Mouse (Mus musculus) hindbrain, embryonic 12.5 days (tissue): ENCODE measurements around the gene Gm3250. TPM values are rescaled to one million over a fixed set of nuclear protein-coding genes. Genes with fewer than 3 reads are reported as not detected.
A peak's percentile ranks its signal among the peaks of the same experiment; 100 is the strongest.
"Not testable (repeated sequence)": the region's sequence is repeated elsewhere in the genome, so short reads cannot be mapped to it uniquely, and the experiment has no call there.

Source experiments
- ATAC-seq: fragments of 200-750 bp; cut with Nextera tagmentation; 2 replicates; pipeline ENCODE4 v1.8.0; 2017; ENCODE audit warnings: moderate TSS enrichment; ENCODE audit not compliant: low FRiP score
- H3K27ac ChIP-seq: fragments of 300-500 bp; sonication (generic); 2 replicates; pipeline ENCODE4 v1.5.1; 2016; ENCODE audit warnings: mild to moderate bottlenecking
- H3K27me3 ChIP-seq: fragments of 300-500 bp; sonication (generic); 2 replicates; pipeline ENCODE4 v1.6.1; 2016; ENCODE audit warnings: mild to moderate bottlenecking
- H3K36me3 ChIP-seq: fragments of 300-500 bp; sonication (generic); 2 replicates; pipeline ENCODE4 v1.6.1; 2016; ENCODE audit warnings: mild to moderate bottlenecking
- H3K4me1 ChIP-seq: fragments of 300-500 bp; sonication (generic); 2 replicates; pipeline ENCODE4 v1.6.1; 2016
- H3K4me2 ChIP-seq: fragments of 300-500 bp; sonication (generic); replicated peaks from 2 replicates; pipeline ENCODE4 v1.6.1; 2016; ENCODE audit warnings: mild to moderate bottlenecking
- H3K4me3 ChIP-seq: fragments of 300-500 bp; sonication (generic); 2 replicates; pipeline ENCODE4 v1.5.1; 2016; ENCODE audit warnings: mild to moderate bottlenecking
- H3K9ac ChIP-seq: fragments of 300-500 bp; sonication (generic); 2 replicates; pipeline ENCODE4 v1.6.1; 2016; ENCODE audit warnings: mild to moderate bottlenecking, moderate library complexity
- H3K9me3 ChIP-seq: fragments of 300-500 bp; sonication (generic); replicated peaks from 2 replicates; pipeline ENCODE4 v1.6.1; 2016; ENCODE audit warnings: mild to moderate bottlenecking
- WGBS: fragments of 180-500 bp; shearing (Covaris S2); methylation state at CpG from one replicate; pipeline ENCODE4 v1.1.7; 2016; 5-methylcytosine and 5-hydroxymethylcytosine counted together
- polyA plus RNA-seq: library from polyadenylated mRNA; unstranded; fragments of >200 nt; fragmentation: Nextera tagmentation; extraction: Ambion mirVana; gene quantifications from 2 replicates; pipeline ENCODE4 v1.2.1, GENCODE M21; 2016

The Gm3250 gene
- polyA plus RNA-seq: not detected in 2 replicates

GRCm38 (mm10) chr10:77782442-77782841, at the start of gene Gm3250:
Gene Gm3250, minus strand, starts transcription at chr10:77782542.
- ATAC-seq, H3K9me3 ChIP-seq, H3K27me3 ChIP-seq, H3K9ac ChIP-seq, H3K36me3 ChIP-seq, H3K4me2 ChIP-seq, H3K27ac ChIP-seq, H3K4me1 ChIP-seq, H3K4me3 ChIP-seq: not testable (repeated sequence)
- WGBS: 22% methylated on average over 1 of the region's 1 CpGs

- H3K4me3 ChIP-seq: no peak within 1 kb of the TSS
- no peak within 1 kb of the TSS for H3K4me2 ChIP-seq
- no peaks in the 10 kb centered on the region for H3K9me3 ChIP-seq
- no peaks in the 10 kb centered on the region for H3K36me3 ChIP-seq
- no peak within 1 kb of the TSS for H3K9ac ChIP-seq
- ATAC-seq: no peak
- H3K4me1 ChIP-seq: no peaks in the 10 kb centered on the region
- H3K27ac ChIP-seq: no peak within 1 kb of the TSS
- WGBS: 73% methylated on average over 6 of the region's 6 CpGs
- no peaks in the 10 kb centered on the region for H3K27me3 ChIP-seq
Measured at GRCm38 (mm10) chr10:77826951-77827350, 44.6 kb upstream of the Gm3250 start, which contains the start of gene Krtap10-4. Gene Krtap10-4, minus strand, starts transcription at chr10:77827095.

- ATAC-seq: no peak
- no peak overlapping the region for H3K27ac ChIP-seq
- H3K9ac ChIP-seq: no peak overlapping the region
- WGBS: 52% methylated on average over 4 of the region's 4 CpGs
- H3K4me2 ChIP-seq: no peak overlapping the region
- H3K27me3 ChIP-seq: no peaks in the 10 kb centered on the region; the same call in 1 of the 2 replicates
- no peaks in the 10 kb centered on the region for H3K4me1 ChIP-seq
- no peak overlapping the region for H3K4me3 ChIP-seq
- no peaks in the 10 kb centered on the region for H3K9me3 ChIP-seq
- H3K36me3 ChIP-seq: no peaks in the 10 kb centered on the region
Measured at GRCm38 (mm10) chr10:77819203-77819602, 36.9 kb upstream of the Gm3250 start.

GRCm38 (mm10) chr10:77818523-77818922, 36.2 kb upstream of the Gm3250 start:
- Histone ChIP-seq H3K4me3 (no peak overlapping the region), H3K27me3 (no peaks in the 10 kb centered on the region; the same call in 1 of the 2 replicates), H3K9me3 (no peaks in the 10 kb centered on the region), H3K27ac (no peak overlapping the region), H3K9ac (no peak overlapping the region), H3K4me2 (no peak overlapping the region), H3K36me3 (no peaks in the 10 kb centered on the region), H3K4me1 (no peaks in the 10 kb centered on the region)
- 96% methylated on average over 4 of the region's 4 CpGs for WGBS
- 0 out of 2 replicates have a peak, but pooled peaks have one; percentile 35 for ATAC-seq

GRCm38 (mm10) chr10:77815514-77815913, 33.2 kb upstream of the Gm3250 start:
- H3K4me1 ChIP-seq: no peaks in the 10 kb centered on the region
- H3K27ac ChIP-seq: no peak overlapping the region
- H3K4me3 ChIP-seq: no peak overlapping the region
- WGBS: 40% methylated on average over 5 of the region's 5 CpGs
- no peak overlapping the region for H3K4me2 ChIP-seq
- no peak for ATAC-seq
- H3K9ac ChIP-seq: no peak overlapping the region
- no peaks in the 10 kb centered on the region for H3K9me3 ChIP-seq
- no peaks in the 10 kb centered on the region; the same call in 1 of the 2 replicates for H3K27me3 ChIP-seq
- H3K36me3 ChIP-seq: no peaks in the 10 kb centered on the region

GRCm38 (mm10) chr10:77814382-77814781, 32.0 kb upstream of the Gm3250 start, which contains the start of gene Gm2696:
Gene Gm2696, plus strand, starts transcription at chr10:77814682.
- Histone ChIP-seq H3K9me3 (no peaks in the 10 kb centered on the region), H3K4me2 (no peak within 1 kb of the TSS), H3K9ac (no peak within 1 kb of the TSS), H3K27ac (no peak within 1 kb of the TSS), H3K4me3 (no peak within 1 kb of the TSS), H3K27me3 (no peaks in the 10 kb centered on the region; the same call in 1 of the 2 replicates), H3K4me1 (no peaks in the 10 kb centered on the region), H3K36me3 (no peaks in the 10 kb centered on the region)
- WGBS: 49% methylated on average over 4 of the region's 4 CpGs
- no peak for ATAC-seq

- no peak for ATAC-seq
- no peak within 1 kb of the TSS for H3K27ac ChIP-seq
- 79% methylated on average over 5 of the region's 5 CpGs for WGBS
- H3K36me3 ChIP-seq: no peaks in the 10 kb centered on the region
- H3K9ac ChIP-seq: no peak within 1 kb of the TSS
- no peaks in the 10 kb centered on the region for H3K9me3 ChIP-seq
- no peak within 1 kb of the TSS for H3K4me3 ChIP-seq
- H3K4me1 ChIP-seq: no peaks in the 10 kb centered on the region
- H3K27me3 ChIP-seq: no peaks in the 10 kb centered on the region; the same call in 1 of the 2 replicates
- H3K4me2 ChIP-seq: no peak within 1 kb of the TSS
Measured at GRCm38 (mm10) chr10:77811743-77812142, 29.4 kb upstream of the Gm3250 start, which contains the start of gene Gm9507. Gene Gm9507, minus strand, starts transcription at chr10:77811843.

GRCm38 (mm10) chr10:77804095-77804494, 21.8 kb upstream of the Gm3250 start:
- Histone ChIP-seq H3K4me2 (no peak overlapping the region), H3K4me1 (no peaks in the 10 kb centered on the region; the same call in 1 of the 2 replicates), H3K36me3 (no peaks in the 10 kb centered on the region), H3K27ac (no peak overlapping the region), H3K27me3 (no peaks in the 10 kb centered on the region), H3K9ac (no peak overlapping the region), H3K4me3 (no peak overlapping the region), H3K9me3 (no peaks in the 10 kb centered on the region)
- WGBS: 80% methylated on average over 3 of the region's 3 CpGs
- ATAC-seq: no peak

GRCm38 (mm10) chr10:77798921-77799508, 16.7 kb upstream of the Gm3250 start, which contains the start of gene Gm19668:
Gene Gm19668, minus strand, starts transcription at chr10:77799133.
- no peaks in the 10 kb centered on the region for H3K9me3 ChIP-seq
- H3K9ac ChIP-seq: no peak within 1 kb of the TSS
- 57% methylated on average over 8 of the region's 8 CpGs for WGBS
- no peak within 1 kb of the TSS for H3K4me2 ChIP-seq
- ATAC-seq: no peak
- H3K4me1 ChIP-seq: peaks cover 12% of the 10 kb centered on the region
- H3K36me3 ChIP-seq: no peaks in the 10 kb centered on the region
- no peak within 1 kb of the TSS for H3K4me3 ChIP-seq
- no peaks in the 10 kb centered on the region for H3K27me3 ChIP-seq
- H3K27ac ChIP-seq: peak within 1 kb of the TSS; percentile 40; the same call in 1 of the 2 replicates

- not testable (repeated sequence) for ATAC-seq, H3K4me3 ChIP-seq, H3K36me3 ChIP-seq, H3K9ac ChIP-seq, H3K9me3 ChIP-seq, H3K4me2 ChIP-seq, H3K27me3 ChIP-seq
- Histone ChIP-seq H3K4me1 (peaks cover 14% of the 10 kb centered on the region), H3K27ac (peak overlapping the region; percentile 40; the same call in 1 of the 2 replicates)
- 37% methylated on average over 3 of the region's 3 CpGs for WGBS
Measured at GRCm38 (mm10) chr10:77798164-77798920, 16.0 kb upstream of the Gm3250 start.

GRCm38 (mm10) chr10:77797677-77798076, 15.3 kb upstream of the Gm3250 start:
- no peaks in the 10 kb centered on the region for H3K36me3 ChIP-seq
- H3K27ac ChIP-seq: no peak overlapping the region

GRCm38 (mm10) chr10:77794976-77795375, 12.6 kb upstream of the Gm3250 start, which contains the start of gene Gm9639:
Gene Gm9639, minus strand, starts transcription at chr10:77795076.
- no peaks in the 10 kb centered on the region for H3K36me3 ChIP-seq
- WGBS: 45% methylated on average over 2 of the region's 2 CpGs
- no peaks in the 10 kb centered on the region for H3K9me3 ChIP-seq
- H3K9ac ChIP-seq: no peak within 1 kb of the TSS
- H3K4me3 ChIP-seq: no peak within 1 kb of the TSS
- H3K4me2 ChIP-seq: no peak within 1 kb of the TSS
- H3K4me1 ChIP-seq: peaks cover 14% of the 10 kb centered on the region
- H3K27ac ChIP-seq: no peak within 1 kb of the TSS
- no peak for ATAC-seq
- no peaks in the 10 kb centered on the region for H3K27me3 ChIP-seq

More at GRCm38 (mm10) chr10:77797677-77798076, 15.3 kb upstream of the Gm3250 start:
- ATAC-seq: no peak
- 16% methylated on average over 3 of the region's 3 CpGs for WGBS
- H3K27me3 ChIP-seq: no peaks in the 10 kb centered on the region
- H3K9me3 ChIP-seq: no peaks in the 10 kb centered on the region
- H3K4me3 ChIP-seq: no peak overlapping the region
- no peak overlapping the region for H3K4me2 ChIP-seq
- H3K4me1 ChIP-seq: peaks cover 14% of the 10 kb centered on the region
- H3K9ac ChIP-seq: no peak overlapping the region
